Mouse (Mus musculus) forelimb bud, embryonic 11.5 days (tissue): Measurements from ENCODE around the gene Urb2.

Source experiments
- DNase-seq: peaks from one replicate; pipeline ENCODE4 v3.0.0-alpha.2; 2012; ENCODE audit warnings: low read depth, low spot score

The Urb2 gene

GRCm38 (mm10) chr8:124021237-124022227 lies at the start of gene Urb2, which contains the start of gene Taf5l:
Gene Urb2 (plus strand): TSS chr8:124021508.
Gene Taf5l (minus strand): TSS chr8:124021397.
- peak; percentile 92 for DNase-seq

- no peak for DNase-seq
These were observed 47.8 kb upstream of the Urb2 start for GRCm38 (mm10) chr8:123973495-123973894.

- no peak for DNase-seq
These were observed 43.8 kb upstream of the Urb2 start for GRCm38 (mm10) chr8:123977499-123977898.

- DNase-seq, result no peak
These were observed 43.0 kb upstream of the Urb2 start for GRCm38 (mm10) chr8:123978166-123978838.

- DNase-seq, result no peak
These were observed 42.4 kb upstream of the Urb2 start for GRCm38 (mm10) chr8:123978926-123979325.

GRCm38 (mm10) chr8:123980239-123980638 lies 41.1 kb upstream of the Urb2 start:
- no peak for DNase-seq

GRCm38 (mm10) chr8:123981674-123982073 lies 39.6 kb upstream of the Urb2 start:
- no peak for DNase-seq

- no peak for DNase-seq
These were observed 39.0 kb upstream of the Urb2 start for GRCm38 (mm10) chr8:123982291-123982793.

- peak; percentile 91 for DNase-seq
These were observed 38.4 kb upstream of the Urb2 start, which contains the start of gene Abcb10 for GRCm38 (mm10) chr8:123982826-123983400. Gene Abcb10 (minus strand): TSS chr8:123983122.

GRCm38 (mm10) chr8:123988605-123989038 lies 32.7 kb upstream of the Urb2 start:
- no peak for DNase-seq

GRCm38 (mm10) chr8:123989128-123989527 lies 32.2 kb upstream of the Urb2 start:
- no peak for DNase-seq

- no peak for DNase-seq
These were observed 30.8 kb upstream of the Urb2 start for GRCm38 (mm10) chr8:123990277-123991049.

GRCm38 (mm10) chr8:123992587-123992986 lies 28.7 kb upstream of the Urb2 start:
- DNase-seq, result no peak

- DNase-seq, result no peak
These were observed 27.7 kb upstream of the Urb2 start for GRCm38 (mm10) chr8:123993597-123993996.

- no peak for DNase-seq
These were observed 27.3 kb upstream of the Urb2 start for GRCm38 (mm10) chr8:123993997-123994396.

- DNase-seq, result no peak
These were observed 21.7 kb upstream of the Urb2 start for GRCm38 (mm10) chr8:123999568-123999967.

- no peak for DNase-seq
These were observed 18.7 kb upstream of the Urb2 start for GRCm38 (mm10) chr8:124002546-124003108.

- DNase-seq, result no peak
These were observed 13.5 kb upstream of the Urb2 start for GRCm38 (mm10) chr8:124007829-124008228.

GRCm38 (mm10) chr8:124011580-124011979 lies 9.7 kb upstream of the Urb2 start:
- DNase-seq, result no peak

GRCm38 (mm10) chr8:124011989-124012586 lies 9.2 kb upstream of the Urb2 start:
- DNase-seq, result no peak
